Mouse (Mus musculus): ENCODE measurements at regions not wholly inside any gene's neighbourhood (a gene's known extent, or its start where the extent isn't known, plus 50 kb on each side); places are given as distances from the start of the nearest gene placed in this dataset.
A peak's percentile ranks its signal among the peaks of the same experiment; 100 is the strongest.
"Not testable (repeated sequence)": the region's sequence is repeated elsewhere in the genome, so short reads cannot be mapped to it uniquely, and the experiment has no call there.

DNA sequence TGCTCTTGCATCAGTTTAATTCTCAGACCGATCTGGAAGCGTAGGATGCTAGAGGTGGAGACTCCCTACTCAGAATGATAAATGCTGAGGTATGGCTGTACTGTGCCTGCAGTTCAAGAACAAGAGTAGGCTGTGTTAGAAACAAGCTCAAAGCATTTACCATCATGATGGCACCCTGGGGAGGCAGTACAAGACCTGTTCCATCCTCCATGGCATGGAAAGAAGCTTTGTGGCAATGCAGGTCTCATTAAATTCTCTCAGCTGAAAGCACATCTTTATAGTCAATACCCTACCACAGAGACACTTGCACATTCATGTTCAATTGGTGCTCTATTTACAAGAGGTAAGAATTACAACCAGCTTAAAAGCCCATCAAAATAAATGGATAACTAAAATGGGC lies 209.5 kb downstream of the Tbl1xr1 start:
- no peak for DNase-seq (ENCODE audit: low read depth, low spot score)

DNA sequence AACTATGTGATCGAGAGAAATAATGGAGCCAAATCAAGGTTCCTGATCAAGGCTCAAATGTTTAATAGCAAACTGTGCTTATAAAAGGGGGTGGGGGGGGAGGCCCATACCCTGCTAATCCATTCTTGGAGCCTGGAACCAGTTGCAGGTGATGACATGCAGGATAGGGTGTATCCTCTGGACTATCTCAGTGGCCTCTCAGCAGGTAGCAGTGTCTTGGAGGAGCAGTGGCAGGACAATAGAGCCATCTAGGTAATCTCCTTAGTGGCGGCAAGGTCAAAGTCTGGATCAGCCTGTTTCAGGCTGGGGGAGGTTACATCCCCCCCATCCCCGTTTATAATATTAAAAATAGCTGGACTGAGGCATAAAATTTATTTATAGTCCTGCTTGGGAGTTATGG lies 217.0 kb downstream of the Tbl1xr1 start:
- DNase-seq (ENCODE audit: low read depth, low spot score), result no peak

GRCm38 (mm10) chr3:22294081-22294480 lies 217.6 kb downstream of the Tbl1xr1 start:
- not testable (repeated sequence) for DNase-seq (ENCODE audit: low read depth, low spot score)

DNA sequence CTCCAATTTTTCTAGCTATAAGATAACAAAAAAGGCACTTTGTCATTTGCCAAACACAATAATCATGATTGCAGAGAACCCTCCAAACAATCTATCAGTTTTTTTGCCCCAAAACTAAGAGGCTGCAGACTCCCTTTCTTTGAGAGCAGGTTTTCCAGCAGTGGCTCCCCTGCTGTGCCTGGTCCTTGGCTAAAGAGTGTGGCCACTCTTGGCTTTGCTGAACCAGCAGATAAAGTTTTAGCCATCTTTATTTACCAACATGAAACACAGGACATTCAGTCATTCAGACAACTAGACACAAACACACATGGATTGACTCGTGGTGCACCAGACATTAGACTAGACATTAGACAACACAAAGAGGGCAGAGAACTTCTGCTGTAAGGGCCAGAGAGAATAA lies 220.5 kb downstream of the Tbl1xr1 start:
- not testable (repeated sequence) for DNase-seq (ENCODE audit: low read depth, low spot score)

DNA sequence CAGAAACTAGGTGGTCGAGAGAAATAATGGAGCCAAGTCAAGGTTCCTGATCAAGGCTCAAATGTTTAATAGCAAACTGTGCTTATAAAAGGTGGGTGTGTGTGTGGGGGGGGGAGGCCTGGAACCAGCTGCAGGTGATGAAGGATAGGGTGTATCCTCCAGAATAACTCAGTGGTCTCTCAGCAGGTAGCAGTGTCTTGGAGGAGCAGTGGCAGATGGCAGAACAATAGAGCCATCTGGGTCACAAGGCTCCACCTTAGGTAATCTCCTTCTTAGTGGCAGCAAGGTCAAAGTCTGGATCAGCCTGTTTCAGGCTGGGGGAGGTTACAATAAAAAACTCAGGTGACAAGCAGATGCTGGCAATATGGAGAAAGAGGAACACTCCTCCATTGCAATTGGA lies 221.4 kb downstream of the Tbl1xr1 start:
- DNase-seq (ENCODE audit: low read depth, low spot score), result not testable (repeated sequence)

DNA sequence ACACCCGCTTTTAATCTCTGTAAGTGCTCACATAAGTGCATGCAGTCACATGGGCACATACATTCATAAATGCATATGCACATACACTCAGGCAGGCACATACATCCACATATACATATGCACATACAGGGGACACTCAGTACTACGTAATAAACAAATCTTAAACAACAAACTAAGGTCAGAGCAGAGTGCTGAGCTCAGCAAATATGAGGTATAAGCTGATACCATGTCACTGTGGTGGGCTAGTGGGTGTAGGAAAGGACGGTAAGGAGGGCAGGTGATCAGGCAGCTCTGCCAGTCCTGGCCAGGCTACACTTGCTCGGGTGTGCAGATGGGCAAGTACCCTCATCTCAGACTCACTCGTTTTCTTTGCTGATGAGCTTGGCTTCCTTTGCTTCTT lies 224.1 kb downstream of the Tbl1xr1 start:
- DNase-seq (ENCODE audit: low read depth, low spot score), result no peak

DNA sequence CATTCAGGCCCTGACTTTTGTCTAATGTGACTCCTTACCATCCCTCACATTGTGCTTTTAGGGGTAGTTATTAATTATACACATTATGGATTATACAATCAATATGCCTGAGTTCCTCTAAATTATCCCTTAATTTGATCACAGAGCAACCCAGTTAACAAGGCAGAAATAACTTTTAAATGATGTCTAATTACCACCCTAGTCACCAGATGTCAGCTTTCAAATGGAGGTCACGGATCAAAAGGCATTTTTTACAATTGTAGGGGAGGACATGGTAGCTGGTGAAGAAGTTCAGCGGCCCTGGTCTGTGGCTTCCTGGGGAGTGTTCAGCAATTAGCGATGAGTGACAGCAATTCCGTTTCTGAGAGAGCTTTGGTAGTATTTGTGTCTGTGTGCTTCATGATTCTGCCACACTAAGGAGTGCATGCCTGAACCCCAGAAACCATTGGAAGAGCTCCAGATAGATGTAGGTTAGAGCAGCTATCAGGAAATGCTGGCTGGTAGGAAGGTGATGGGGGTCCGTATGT lies 225.6 kb downstream of the Tbl1xr1 start:
- no peak for DNase-seq (ENCODE audit: low read depth, low spot score)

DNA sequence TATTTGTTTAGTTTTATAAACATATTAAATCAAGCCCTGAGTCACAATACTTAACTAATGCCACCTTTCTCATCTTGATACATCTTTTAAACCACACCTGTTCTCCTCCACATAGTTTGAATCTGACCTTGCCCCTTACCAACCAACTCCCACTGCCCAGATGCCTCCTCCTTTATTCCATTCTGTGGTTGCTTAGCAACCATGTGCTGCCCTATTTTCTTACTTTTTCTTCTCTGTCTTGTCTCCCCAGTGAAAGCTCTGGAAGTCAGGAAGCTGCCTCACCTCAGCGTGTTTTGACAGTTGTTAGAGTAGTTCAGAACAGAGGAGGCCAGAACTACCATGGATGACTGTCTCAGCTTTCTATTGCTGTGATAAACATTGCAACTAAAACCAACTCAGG lies 227.7 kb downstream of the Tbl1xr1 start:
- no peak for DNase-seq (ENCODE audit: low read depth, low spot score)

- DNase-seq (ENCODE audit: low read depth, low spot score), result no peak
These were observed 230.2 kb downstream of the Tbl1xr1 start for GRCm38 (mm10) chr3:22306624-22307023.

DNA sequence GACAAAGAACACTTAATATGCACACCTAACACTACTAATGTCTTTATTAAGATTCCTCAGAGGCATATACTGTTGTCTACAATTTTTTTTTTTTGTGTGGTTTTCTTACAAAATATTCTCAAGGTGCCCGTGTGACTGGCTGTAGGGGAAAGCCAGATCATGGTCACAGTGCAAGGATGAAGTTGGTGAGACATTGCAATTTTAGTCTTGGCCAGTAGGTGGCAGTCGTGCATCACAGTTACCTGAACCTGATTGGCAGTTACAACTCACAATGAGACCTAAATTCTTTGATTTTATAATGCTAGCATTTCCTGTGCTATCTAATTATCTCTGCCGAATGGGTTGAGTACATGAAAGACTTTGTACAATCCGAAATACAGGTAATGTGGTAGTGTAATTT lies 232.5 kb downstream of the Tbl1xr1 start:
- peak; percentile 27 for DNase-seq (ENCODE audit: low read depth, low spot score)

- DNase-seq (ENCODE audit: low read depth, low spot score), result no peak
These were observed 240.2 kb downstream of the Tbl1xr1 start for GRCm38 (mm10) chr3:22316466-22317185.

DNA sequence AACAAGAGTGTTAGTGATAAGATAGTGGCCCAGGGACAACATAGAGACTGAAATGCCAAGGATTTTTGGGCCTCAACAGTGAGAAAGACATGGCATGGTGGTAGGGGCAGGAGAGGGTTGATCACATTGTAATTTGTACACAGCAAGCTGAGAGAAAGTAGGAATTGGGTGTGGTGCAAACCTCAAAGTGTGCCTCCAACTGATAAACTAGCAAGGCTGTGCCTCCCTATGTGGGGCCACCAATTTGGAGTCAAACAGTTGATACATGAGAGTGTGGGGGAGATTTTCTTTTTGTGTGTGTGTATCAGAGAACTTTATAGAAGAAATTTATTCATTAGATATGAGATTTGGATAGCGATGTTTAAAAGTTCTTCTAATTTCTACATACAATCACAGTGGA lies 244.0 kb downstream of the Tbl1xr1 start:
- not testable (repeated sequence) for DNase-seq (ENCODE audit: low read depth, low spot score)

DNA sequence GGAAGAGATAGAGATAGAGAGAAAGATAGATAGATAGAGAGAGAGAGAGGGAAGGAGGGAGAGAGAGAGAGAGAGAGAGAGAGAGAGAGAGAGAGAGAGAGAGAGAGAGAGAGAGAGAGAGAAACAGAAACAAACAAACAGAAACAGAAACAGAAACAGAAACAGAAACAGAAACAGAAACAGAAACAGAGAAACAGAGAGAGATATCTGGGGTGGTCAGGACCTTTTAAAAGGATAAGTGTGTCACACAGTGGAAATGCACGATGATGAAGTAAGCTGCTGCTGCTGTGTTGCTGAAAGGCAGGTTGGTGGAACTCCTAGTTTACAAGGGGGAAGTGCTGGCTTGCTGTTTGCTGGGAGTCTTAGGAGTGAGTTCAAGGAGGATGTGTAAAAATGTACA lies 254.8 kb downstream of the Tbl1xr1 start:
- no peak for DNase-seq (ENCODE audit: low read depth, low spot score)

Measured in telencephalon, adult 2 months (tissue).